Mouse (Mus musculus): ENCODE measurements at regions not wholly inside any gene's neighbourhood (a gene's known extent, or its start where the extent isn't known, plus 50 kb on each side); places are given as distances from the start of the nearest gene placed in this dataset.

GRCm38 (mm10) chr19:37754024-37754423 is 56.4 kb downstream of the Cyp26a1 start:
- H3K36me3 ChIP-seq (ENCODE audit: insufficient read depth, low read length): no peaks in the 10 kb centered on the region
- H3K9me3 ChIP-seq (ENCODE audit: low read length): no peaks in the 10 kb centered on the region
- H3K9ac ChIP-seq (replicated peaks; ENCODE audit: low read length): no peak overlapping the region
- H3K27ac ChIP-seq (ENCODE audit: low read length): no peak overlapping the region
- no peaks in the 10 kb centered on the region for H3K4me1 ChIP-seq (ENCODE audit: insufficient read depth, low read length)
- 78% methylated on average over 9 of the region's 9 CpGs for WGBS
- no peak overlapping the region for H3K4me2 ChIP-seq (replicated peaks; ENCODE audit: low read depth, low read length)
- no peak overlapping the region for H3K4me3 ChIP-seq (ENCODE audit: low read length)
- no peak for ATAC-seq (ENCODE audit: low FRiP score, low TSS enrichment)
- no peaks in the 10 kb centered on the region for H3K27me3 ChIP-seq (ENCODE audit: insufficient read depth, low read length)

DNA sequence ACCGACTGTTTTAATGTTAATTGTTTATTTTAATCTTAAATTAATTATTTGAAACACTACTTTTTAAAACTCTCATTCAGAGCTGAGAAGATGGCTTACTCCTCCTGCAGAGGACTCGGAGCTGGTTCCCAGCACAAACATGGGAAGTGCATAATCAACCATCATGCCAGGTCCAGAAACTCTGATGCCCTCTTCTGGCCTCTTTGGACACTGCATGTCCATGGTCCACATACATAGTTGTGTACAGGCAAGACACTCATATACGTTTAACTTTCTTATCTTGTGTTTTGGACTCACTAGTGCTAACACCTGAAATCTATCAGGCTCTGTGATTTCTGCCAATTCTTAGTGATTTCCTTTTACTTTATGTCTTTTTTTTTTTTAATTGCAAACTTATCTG is 57.8 kb downstream of the Cyp26a1 start:
- no peaks in the 10 kb centered on the region for H3K27me3 ChIP-seq (ENCODE audit: insufficient read depth, low read length)
- no peak for ATAC-seq (ENCODE audit: low FRiP score, low TSS enrichment)
- WGBS: 93% methylated on average over 3 of the region's 3 CpGs

GRCm38 (mm10) chr19:37769376-37769775 is 71.8 kb downstream of the Cyp26a1 start:
- WGBS: 91% methylated on average over 4 of the region's 4 CpGs
- ATAC-seq (ENCODE audit: low FRiP score, low TSS enrichment): no peak
- Histone ChIP-seq H3K27me3 (ENCODE audit: insufficient read depth, low read length) (no peaks in the 10 kb centered on the region), H3K9me3 (ENCODE audit: low read length) (no peaks in the 10 kb centered on the region), H3K27ac (ENCODE audit: low read length) (no peak overlapping the region), H3K4me1 (ENCODE audit: insufficient read depth, low read length) (no peaks in the 10 kb centered on the region), H3K36me3 (ENCODE audit: insufficient read depth, low read length) (no peaks in the 10 kb centered on the region), H3K4me2 (replicated peaks; ENCODE audit: low read depth, low read length) (no peak overlapping the region), H3K4me3 (ENCODE audit: low read length) (no peak overlapping the region), H3K9ac (replicated peaks; ENCODE audit: low read length) (no peak overlapping the region)

More for the DNA sequence above, 57.8 kb downstream of the Cyp26a1 start:
- Histone ChIP-seq H3K4me2 (replicated peaks; ENCODE audit: low read depth, low read length) (no peak overlapping the region), H3K36me3 (ENCODE audit: insufficient read depth, low read length) (no peaks in the 10 kb centered on the region), H3K9me3 (ENCODE audit: low read length) (no peaks in the 10 kb centered on the region), H3K9ac (replicated peaks; ENCODE audit: low read length) (no peak overlapping the region), H3K27ac (ENCODE audit: low read length) (no peak overlapping the region), H3K4me1 (ENCODE audit: insufficient read depth, low read length) (no peaks in the 10 kb centered on the region), H3K4me3 (ENCODE audit: low read length) (no peak overlapping the region)

GRCm38 (mm10) chr19:37771956-37772355 is 74.4 kb downstream of the Cyp26a1 start:
- Histone ChIP-seq H3K4me2 (replicated peaks; ENCODE audit: low read depth, low read length) (no peak overlapping the region), H3K9me3 (ENCODE audit: low read length) (no peaks in the 10 kb centered on the region), H3K9ac (replicated peaks; ENCODE audit: low read length) (no peak overlapping the region), H3K36me3 (ENCODE audit: insufficient read depth, low read length) (no peaks in the 10 kb centered on the region), H3K4me1 (ENCODE audit: insufficient read depth, low read length) (no peaks in the 10 kb centered on the region), H3K27ac (ENCODE audit: low read length) (no peak overlapping the region), H3K4me3 (ENCODE audit: low read length) (no peak overlapping the region), H3K27me3 (ENCODE audit: insufficient read depth, low read length) (no peaks in the 10 kb centered on the region)
- WGBS: 91% methylated on average over 6 of the region's 6 CpGs
- ATAC-seq (ENCODE audit: low FRiP score, low TSS enrichment): no peak

DNA sequence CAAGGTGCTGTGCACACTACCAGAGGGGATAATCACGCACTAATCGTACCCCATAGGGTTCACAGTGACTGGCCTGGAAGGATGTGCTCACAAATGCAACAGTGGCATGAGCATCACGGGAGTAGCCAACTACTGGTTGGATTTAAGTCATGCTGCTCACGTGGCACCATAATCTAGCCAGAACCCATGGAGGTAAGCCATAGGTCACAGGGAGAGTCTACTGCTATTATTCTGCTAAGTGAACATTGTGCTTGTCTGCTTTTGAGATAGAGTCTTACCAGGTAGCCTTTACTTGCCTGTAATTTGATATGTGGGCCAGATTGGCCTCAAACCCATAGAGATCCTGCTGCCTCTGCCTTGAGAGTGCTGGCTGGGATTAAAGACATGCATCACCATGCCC is 77.0 kb downstream of the Cyp26a1 start:
- no peaks in the 10 kb centered on the region; the same call in 1 of the 2 replicates for H3K4me1 ChIP-seq (ENCODE audit: insufficient read depth, low read length)
- H3K9ac ChIP-seq (replicated peaks; ENCODE audit: low read length): no peak overlapping the region
- no peak for ATAC-seq (ENCODE audit: low FRiP score, low TSS enrichment)
- no peaks in the 10 kb centered on the region for H3K36me3 ChIP-seq (ENCODE audit: insufficient read depth, low read length)
- no peak overlapping the region for H3K4me2 ChIP-seq (replicated peaks; ENCODE audit: low read depth, low read length)
- no peaks in the 10 kb centered on the region for H3K9me3 ChIP-seq (ENCODE audit: low read length)
- H3K27me3 ChIP-seq (ENCODE audit: insufficient read depth, low read length): no peaks in the 10 kb centered on the region
- no peak overlapping the region for H3K27ac ChIP-seq (ENCODE audit: low read length)
- H3K4me3 ChIP-seq (ENCODE audit: low read length): no peak overlapping the region
- 93% methylated on average over 4 of the region's 4 CpGs for WGBS

DNA sequence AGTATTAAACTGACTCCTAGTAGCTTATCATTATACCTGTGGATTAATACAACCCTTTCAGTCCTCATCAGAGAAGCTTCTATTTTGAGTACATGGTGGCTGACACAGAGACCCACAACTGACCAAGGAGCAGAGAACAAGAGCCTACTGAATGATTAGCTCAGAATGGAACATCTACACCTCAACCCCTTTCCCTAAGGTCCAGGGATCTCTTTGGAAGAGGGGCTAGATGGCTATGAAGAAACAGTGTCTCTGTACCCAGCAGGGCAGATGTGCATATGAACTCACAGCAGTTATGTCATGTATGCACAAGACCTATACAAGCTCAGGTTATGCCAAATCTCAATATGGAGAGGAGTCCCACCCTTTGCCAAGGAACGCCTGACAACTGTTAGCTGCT is 77.4 kb downstream of the Cyp26a1 start:
- no peak for ATAC-seq (ENCODE audit: low FRiP score, low TSS enrichment)
- Histone ChIP-seq H3K9ac (replicated peaks; ENCODE audit: low read length) (no peak overlapping the region), H3K27me3 (ENCODE audit: insufficient read depth, low read length) (no peaks in the 10 kb centered on the region), H3K36me3 (ENCODE audit: insufficient read depth, low read length) (no peaks in the 10 kb centered on the region), H3K27ac (ENCODE audit: low read length) (no peak overlapping the region), H3K4me2 (replicated peaks; ENCODE audit: low read depth, low read length) (no peak overlapping the region), H3K4me3 (ENCODE audit: low read length) (no peak overlapping the region), H3K9me3 (ENCODE audit: low read length) (no peaks in the 10 kb centered on the region), H3K4me1 (ENCODE audit: insufficient read depth, low read length) (no peaks in the 10 kb centered on the region; the same call in 1 of the 2 replicates)
- 91% methylated on average over 1 of the region's 1 CpGs for WGBS

GRCm38 (mm10) chr19:37777961-37778360 is 80.4 kb downstream of the Cyp26a1 start:
- no peaks in the 10 kb centered on the region for H3K27me3 ChIP-seq (ENCODE audit: insufficient read depth, low read length)
- no peaks in the 10 kb centered on the region; the same call in 1 of the 2 replicates for H3K4me1 ChIP-seq (ENCODE audit: insufficient read depth, low read length)
- no peaks in the 10 kb centered on the region for H3K36me3 ChIP-seq (ENCODE audit: insufficient read depth, low read length)
- no peak overlapping the region for H3K4me2 ChIP-seq (replicated peaks; ENCODE audit: low read depth, low read length)
- 75% methylated on average over 6 of the region's 6 CpGs for WGBS
- H3K9ac ChIP-seq (replicated peaks; ENCODE audit: low read length): no peak overlapping the region
- no peaks in the 10 kb centered on the region for H3K9me3 ChIP-seq (ENCODE audit: low read length)
- ATAC-seq (ENCODE audit: low FRiP score, low TSS enrichment): no peak
- H3K4me3 ChIP-seq (ENCODE audit: low read length): no peak overlapping the region
- no peak overlapping the region for H3K27ac ChIP-seq (ENCODE audit: low read length)

- no peak overlapping the region for H3K27ac ChIP-seq (ENCODE audit: low read length)
- H3K4me3 ChIP-seq (ENCODE audit: low read length): no peak overlapping the region
- H3K4me2 ChIP-seq (replicated peaks; ENCODE audit: low read depth, low read length): no peak overlapping the region
- no peaks in the 10 kb centered on the region; the same call in 1 of the 2 replicates for H3K4me1 ChIP-seq (ENCODE audit: insufficient read depth, low read length)
- no peaks in the 10 kb centered on the region for H3K9me3 ChIP-seq (ENCODE audit: low read length)
- 78% methylated on average over 4 of the region's 4 CpGs for WGBS
- H3K36me3 ChIP-seq (ENCODE audit: insufficient read depth, low read length): no peaks in the 10 kb centered on the region
- no peak for ATAC-seq (ENCODE audit: low FRiP score, low TSS enrichment)
- no peak overlapping the region for H3K9ac ChIP-seq (replicated peaks; ENCODE audit: low read length)
- no peaks in the 10 kb centered on the region for H3K27me3 ChIP-seq (ENCODE audit: insufficient read depth, low read length)
Measured at GRCm38 (mm10) chr19:37778568-37778967, 81.0 kb downstream of the Cyp26a1 start.

- no peak overlapping the region for H3K4me2 ChIP-seq (replicated peaks; ENCODE audit: low read depth, low read length)
- H3K27me3 ChIP-seq (ENCODE audit: insufficient read depth, low read length): no peaks in the 10 kb centered on the region
- no peak for ATAC-seq (ENCODE audit: low FRiP score, low TSS enrichment)
- no peak overlapping the region for H3K4me3 ChIP-seq (ENCODE audit: low read length)
- no peak overlapping the region for H3K27ac ChIP-seq (ENCODE audit: low read length)
- peaks cover 22% of the 10 kb centered on the region for H3K4me1 ChIP-seq (ENCODE audit: insufficient read depth, low read length)
- no peaks in the 10 kb centered on the region for H3K9me3 ChIP-seq (ENCODE audit: low read length)
- 96% methylated on average over 3 of the region's 3 CpGs for WGBS
- no peaks in the 10 kb centered on the region for H3K36me3 ChIP-seq (ENCODE audit: insufficient read depth, low read length)
- no peak overlapping the region for H3K9ac ChIP-seq (replicated peaks; ENCODE audit: low read length)
Measured at GRCm38 (mm10) chr19:37788540-37788939, 90.9 kb downstream of the Cyp26a1 start.

DNA sequence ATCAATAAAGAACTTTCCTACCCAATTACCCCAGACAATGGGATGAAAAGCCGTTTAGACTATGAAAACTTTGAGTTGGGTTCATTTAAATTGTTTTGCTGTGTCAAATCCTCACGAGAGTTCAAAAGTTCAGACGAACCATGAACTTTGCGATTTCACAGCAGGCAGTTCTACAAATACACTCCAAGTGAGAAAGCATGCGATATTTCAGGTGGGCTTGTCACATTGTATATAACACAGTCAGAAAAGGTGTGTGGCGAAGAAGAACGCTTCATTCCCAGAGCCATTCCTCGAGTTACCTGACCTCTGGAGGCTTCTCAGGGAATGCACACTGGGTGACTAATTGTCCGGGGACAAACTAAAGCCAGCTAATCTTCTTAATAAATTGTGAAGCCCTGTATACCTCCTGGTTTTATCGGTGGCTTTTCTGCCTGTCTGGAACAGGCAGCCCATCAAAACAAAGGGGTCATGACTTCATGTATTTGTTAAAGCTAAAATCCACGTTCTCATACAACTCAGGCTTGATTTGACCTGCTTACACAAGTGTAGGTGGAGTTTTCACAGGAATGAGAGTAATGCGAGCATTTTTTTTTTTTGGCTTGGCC is 92.1 kb downstream of the Cyp26a1 start:
- Histone ChIP-seq H3K4me1 (ENCODE audit: insufficient read depth, low read length) (peaks cover 22% of the 10 kb centered on the region), H3K36me3 (ENCODE audit: insufficient read depth, low read length) (no peaks in the 10 kb centered on the region), H3K9ac (replicated peaks; ENCODE audit: low read length) (no peak overlapping the region), H3K4me3 (ENCODE audit: low read length) (no peak overlapping the region), H3K27ac (ENCODE audit: low read length) (no peak overlapping the region), H3K27me3 (ENCODE audit: insufficient read depth, low read length) (no peaks in the 10 kb centered on the region), H3K9me3 (ENCODE audit: low read length) (no peaks in the 10 kb centered on the region), H3K4me2 (replicated peaks; ENCODE audit: low read depth, low read length) (no peak overlapping the region)
- no peak for ATAC-seq (ENCODE audit: low FRiP score, low TSS enrichment)
- 26% methylated on average over 12 of the region's 12 CpGs for WGBS
